9 mouse cellular contexts compared by ENCODE assay signal in genomic region chr11:76418423-76418822, GRCm38 (mm10). TPM values are rescaled to one million over a fixed set of nuclear protein-coding genes. Genes with fewer than 3 reads are reported as not detected.
DNase-seq lines count a peak whose midpoint lies in the region; ATAC-seq lines count a peak whose summit lies in the region.
"Had no signal": no experiment of that assay in that cellular context is flagged by ENCODE, and none has a peak within 500 bp of the region (broad histone marks: within the 10 kb centered on the region; RNA-seq: fewer than 3 reads in every experiment).

No protein-coding gene starts in this region.

- peaks cover 86% of the 10 kb centered on the region for H3K36me3 ChIP-seq in embryonic facial prominence, embryonic 15.5 days
- H3K36me3 ChIP-seq in embryonic facial prominence, embryonic 10.5 days (replicated peaks) = peaks cover 100% of the 10 kb centered on the region

- no peak for ATAC-seq in embryonic facial prominence, embryonic 15.5 days (ENCODE audit: insufficient number of reproducible peaks, low FRiP score, low TSS enrichment, low read depth)
- no peak for ATAC-seq in monocyte, adult 5-6 weeks (replicated peaks; ENCODE audit: insufficient number of reproducible peaks, low FRiP score, low TSS enrichment, poor library complexity, severe bottlenecking)

- H3K4me1 ChIP-seq in embryonic facial prominence, embryonic 15.5 days = peaks cover 7% of the 10 kb centered on the region; the same call in 1 of the 2 replicates
- H3K4me1 ChIP-seq in embryonic facial prominence, embryonic 10.5 days = peaks cover 29% of the 10 kb centered on the region
- H3K4me1 ChIP-seq: embryonic facial prominence, embryonic 13.5 days had no signal

- no peaks in the 10 kb centered on the region for H3K27me3 ChIP-seq in embryonic facial prominence, embryonic 15.5 days
- no peaks in the 10 kb centered on the region for H3K27me3 ChIP-seq in embryonic facial prominence, embryonic 10.5 days (replicated peaks; ENCODE audit: low read depth, poor library complexity, severe bottlenecking)
- H3K27me3 ChIP-seq: embryonic facial prominence, embryonic 13.5 days had no signal

- no peak overlapping the region for H3K9ac ChIP-seq in embryonic facial prominence, embryonic 15.5 days
- H3K9ac ChIP-seq: embryonic facial prominence, embryonic 13.5 days had no signal

- intact Hi-C loops in left cerebral cortex, postnatal 10 days (cut with DNase I) = loop anchor here (10.0 kb wide), 1 partner anchor 76 kb away; no protein-coding TSS in a partner anchor

- H3K4me2 ChIP-seq in embryonic facial prominence, embryonic 15.5 days (replicated peaks) = no peak overlapping the region
- H3K4me2 ChIP-seq: embryonic facial prominence, embryonic 13.5 days had no signal

- no peaks in the 10 kb centered on the region for H3K9me3 ChIP-seq in embryonic facial prominence, embryonic 15.5 days (replicated peaks)
- no peaks in the 10 kb centered on the region for H3K9me3 ChIP-seq in embryonic facial prominence, embryonic 10.5 days
- H3K9me3 ChIP-seq: embryonic facial prominence, embryonic 13.5 days had no signal

- WGBS in embryonic facial prominence, embryonic 15.5 days = 74% methylated on average over 8 of the region's 8 CpGs
- WGBS in embryonic facial prominence, embryonic 10.5 days = 90% methylated on average over 8 of the region's 8 CpGs

- H3K4me3 ChIP-seq in embryonic facial prominence, embryonic 15.5 days (replicated peaks) = no peak overlapping the region
- H3K4me3 ChIP-seq in embryonic facial prominence, embryonic 10.5 days = no peak overlapping the region
- H3K4me3 ChIP-seq: embryonic facial prominence, embryonic 13.5 days had no signal

- 0 out of 2 replicates have a peak overlapping the region, but pooled peaks have one; percentile 12 for H3K27ac ChIP-seq in embryonic facial prominence, embryonic 15.5 days (replicated peaks)
- no peak overlapping the region for H3K27ac ChIP-seq in embryonic facial prominence, embryonic 10.5 days (replicated peaks)

- DNase-seq in embryonic facial prominence, embryonic 10.5 days (ENCODE audit: low spot score) = no peak
- DNase-seq in layer of hippocampus, postnatal 36 days = peak; percentile 51 to 56
- DNase-seq in layer of hippocampus, postnatal 14 days (ENCODE audit: low spot score in 2 of 2) = no peak
- peak; percentile 75 for DNase-seq in adrenal gland, postnatal 25 days
- DNase-seq in left cerebral cortex, postnatal 10 days (ENCODE audit: extremely low spot score in 1 of 2, low spot score in 2 of 2) = peak; percentile 62 to 67
- no peak for DNase-seq in spleen, postnatal 4 days (ENCODE audit: low spot score in 2 of 2)

RNA-seq across cellular contexts. Expression of gene Timm22, which starts 11.7 kb away (rescaled TPM):
- 101 and 106 TPM in 2 replicates for polyA plus RNA-seq in embryonic facial prominence, embryonic 15.5 days (2015; fragmentation: Nextera tagmentation; extraction: Ambion mirVana)
- 135 and 144 TPM in 2 replicates for polyA plus RNA-seq in embryonic facial prominence, embryonic 10.5 days (2016; fragmentation: Nextera tagmentation; extraction: Ambion mirVana)
- total RNA-seq in layer of hippocampus, postnatal 36 days (2021) = 10 to 100 TPM; 32.7 to 33.6 TPM
- 10 to 100 TPM; 30.2 to 33.0 TPM for total RNA-seq in layer of hippocampus, postnatal 14 days (2021)
- total RNA-seq in adrenal gland, postnatal 25 days (2021) = 38.9 and 47.4 TPM in 2 replicates
- 10 to 100 TPM; 42.6 to 44.1 TPM for total RNA-seq in left cerebral cortex, postnatal 10 days (2021)
- total RNA-seq in monocyte, adult 5-6 weeks (2017) = 6.4 to 10.2 TPM (median 8.2 TPM) in 3 replicates

RNA-seq across cellular contexts. Expression of gene Nxn, which starts 19.5 kb away (rescaled TPM):
- polyA plus RNA-seq in embryonic facial prominence, embryonic 15.5 days (2015; fragmentation: Nextera tagmentation; extraction: Ambion mirVana) = 72.1 and 74.8 TPM in 2 replicates
- polyA plus RNA-seq in embryonic facial prominence, embryonic 10.5 days (2016; fragmentation: Nextera tagmentation; extraction: Ambion mirVana) = 41.1 and 42.0 TPM in 2 replicates
- 10 to 100 TPM in 1 of 2 experiments, 1 to 10 TPM in 1; 9.5 to 11.6 TPM for total RNA-seq in layer of hippocampus, postnatal 36 days (2021)
- total RNA-seq in layer of hippocampus, postnatal 14 days (2021) = 10 to 100 TPM; 14.1 to 18.5 TPM
- total RNA-seq in adrenal gland, postnatal 25 days (2021) = 23.8 and 29.5 TPM in 2 replicates
- total RNA-seq in left cerebral cortex, postnatal 10 days (2021) = 10 to 100 TPM in 1 of 2 experiments, 1 to 10 TPM in 1; 8.5 to 13.2 TPM
- total RNA-seq in monocyte, adult 5-6 weeks (2017) = 1.9 to 5.8 TPM (median 2.8 TPM) in 3 replicates

Comparison
In these comparisons a context has a peak if more than half of its experiments do, and no peak if none do; other contexts are left out.
1. DNase-seq: peak in layer of hippocampus, postnatal 36 days (2 of 2), adrenal gland, postnatal 25 days (single experiment) and left cerebral cortex, postnatal 10 days (2 of 2); none in embryonic facial prominence, embryonic 10.5 days (single experiment), layer of hippocampus, postnatal 14 days (0 of 2) and spleen, postnatal 4 days (0 of 2).